ENCODE assay signal across 16 mouse cellular contexts in genomic region chr5:3772017-3772416, GRCm38 (mm10). TPM values are rescaled to one million over a fixed set of nuclear protein-coding genes. Genes with fewer than 3 reads are reported as not detected.
A peak's percentile ranks its signal among the peaks of the same experiment; 100 is the strongest.
DNase-seq lines count a peak whose midpoint lies in the region; ATAC-seq lines count a peak whose summit lies in the region.
"Had no signal": no experiment of that assay in that cellular context is flagged by ENCODE, and none has a peak within 500 bp of the region (broad histone marks: within the 10 kb centered on the region; RNA-seq: fewer than 3 reads in every experiment).

No protein-coding gene starts in this region.

- H3K36me3 ChIP-seq in embryonic facial prominence, embryonic 13.5 days = no peaks in the 10 kb centered on the region
- H3K36me3 ChIP-seq in embryonic facial prominence, embryonic 10.5 days (replicated peaks) = peaks cover 11% of the 10 kb centered on the region
- peaks cover 4% of the 10 kb centered on the region for H3K36me3 ChIP-seq in limb, embryonic 13.5 days
- H3K36me3 ChIP-seq in limb, embryonic 10.5 days = peaks cover 9% of the 10 kb centered on the region; the same call in 1 of the 2 replicates
- no peaks in the 10 kb centered on the region for H3K36me3 ChIP-seq in forebrain, embryonic 16.5 days (ENCODE audit: control insufficient read depth, insufficient read depth)
- H3K36me3 ChIP-seq in neural tube, embryonic 14.5 days (ENCODE audit: control insufficient read depth, insufficient read depth, low read length) = no peaks in the 10 kb centered on the region; the same call in 1 of the 2 replicates
- H3K36me3 ChIP-seq in kidney, embryonic 14.5 days (ENCODE audit: control insufficient read depth, insufficient read depth, low read length) = no peaks in the 10 kb centered on the region; the same call in 1 of the 2 replicates

- H3K27ac ChIP-seq in embryonic facial prominence, embryonic 13.5 days = 0 out of 2 replicates have a peak overlapping the region, but pooled peaks have one; percentile 44
- H3K27ac ChIP-seq in embryonic facial prominence, embryonic 10.5 days (replicated peaks) = no peak overlapping the region
- H3K27ac ChIP-seq in limb, embryonic 13.5 days = no peak overlapping the region
- no peak overlapping the region for H3K27ac ChIP-seq in limb, embryonic 10.5 days
- no peak overlapping the region for H3K27ac ChIP-seq in forebrain, embryonic 16.5 days (ENCODE audit: low read length)
- H3K27ac ChIP-seq in neural tube, embryonic 14.5 days (ENCODE audit: low read depth, low read length) = peak overlapping the region; percentile 16; the same call in 1 of the 2 replicates
- H3K27ac ChIP-seq in kidney, embryonic 14.5 days (ENCODE audit: low read depth, low read length) = no peak overlapping the region
- H3K27ac ChIP-seq: left cerebral cortex, adult 2 months had no signal

- H3K4me2 ChIP-seq in embryonic facial prominence, embryonic 13.5 days = no peak overlapping the region
- peak overlapping the region; percentile 25 for H3K4me2 ChIP-seq in limb, embryonic 13.5 days (replicated peaks)
- no peak overlapping the region for H3K4me2 ChIP-seq in forebrain, embryonic 16.5 days (ENCODE audit: low read length)
- no peak overlapping the region for H3K4me2 ChIP-seq in neural tube, embryonic 14.5 days (ENCODE audit: low read depth, low read length)
- no peak overlapping the region for H3K4me2 ChIP-seq in kidney, embryonic 14.5 days (replicated peaks; ENCODE audit: low read depth, low read length)
- H3K4me2 ChIP-seq: liver, embryonic 11.5 days had no signal

- no peak for DNase-seq in embryonic facial prominence, embryonic 10.5 days (ENCODE audit: low spot score)
- no peak for DNase-seq in limb, embryonic 10.5 days (ENCODE audit: low spot score)
- DNase-seq in retina, embryonic 14.5 days (ENCODE audit: low spot score) = no peak
- DNase-seq: B cell, adult 2 months; gastrocnemius, postnatal 25 days; kidney, postnatal 4 days; lung, postnatal 10 days had no signal

- H3K4me3 ChIP-seq in embryonic facial prominence, embryonic 13.5 days = no peak overlapping the region
- H3K4me3 ChIP-seq in embryonic facial prominence, embryonic 10.5 days = no peak overlapping the region
- no peak overlapping the region for H3K4me3 ChIP-seq in limb, embryonic 13.5 days
- no peak overlapping the region for H3K4me3 ChIP-seq in limb, embryonic 10.5 days
- H3K4me3 ChIP-seq in forebrain, embryonic 16.5 days (replicated peaks; ENCODE audit: low read length) = no peak overlapping the region
- H3K4me3 ChIP-seq in neural tube, embryonic 14.5 days (ENCODE audit: low read depth, low read length) = no peak overlapping the region
- H3K4me3 ChIP-seq in kidney, embryonic 14.5 days (ENCODE audit: low read length) = no peak overlapping the region
- H3K4me3 ChIP-seq: erythroblast, embryonic 14.5 days; left cerebral cortex, adult 2 months had no signal

- 0 out of 2 replicates have a peak, but pooled peaks cover 3% of the 10 kb centered on the region for H3K4me1 ChIP-seq in embryonic facial prominence, embryonic 13.5 days
- H3K4me1 ChIP-seq in embryonic facial prominence, embryonic 10.5 days = no peaks in the 10 kb centered on the region
- peaks cover 6% of the 10 kb centered on the region for H3K4me1 ChIP-seq in limb, embryonic 13.5 days
- H3K4me1 ChIP-seq in limb, embryonic 10.5 days = no peaks in the 10 kb centered on the region
- peaks cover 10% of the 10 kb centered on the region for H3K4me1 ChIP-seq in forebrain, embryonic 16.5 days (replicated peaks; ENCODE audit: control insufficient read depth, insufficient read depth, low read length)
- no peaks in the 10 kb centered on the region for H3K4me1 ChIP-seq in neural tube, embryonic 14.5 days (ENCODE audit: control insufficient read depth, insufficient read depth, low read length)
- no peaks in the 10 kb centered on the region for H3K4me1 ChIP-seq in kidney, embryonic 14.5 days (ENCODE audit: control insufficient read depth, insufficient read depth, low read length)

- no peaks in the 10 kb centered on the region for H3K9me3 ChIP-seq in embryonic facial prominence, embryonic 13.5 days
- H3K9me3 ChIP-seq in embryonic facial prominence, embryonic 10.5 days = no peaks in the 10 kb centered on the region
- H3K9me3 ChIP-seq in limb, embryonic 13.5 days = no peaks in the 10 kb centered on the region
- H3K9me3 ChIP-seq in limb, embryonic 10.5 days (replicated peaks) = no peaks in the 10 kb centered on the region
- no peaks in the 10 kb centered on the region for H3K9me3 ChIP-seq in forebrain, embryonic 16.5 days (ENCODE audit: control insufficient read depth, low read length)
- H3K9me3 ChIP-seq in neural tube, embryonic 14.5 days (ENCODE audit: control insufficient read depth, low read length) = no peaks in the 10 kb centered on the region
- H3K9me3 ChIP-seq in kidney, embryonic 14.5 days (ENCODE audit: control insufficient read depth, low read length) = no peaks in the 10 kb centered on the region
- H3K9me3 ChIP-seq: G1E had no signal

- whole genome bisulfite sequencing in embryonic facial prominence, embryonic 13.5 days = 58% methylated on average over 3 of the region's 3 CpGs
- 74% methylated on average over 3 of the region's 3 CpGs for WGBS in embryonic facial prominence, embryonic 10.5 days
- 64% methylated on average over 3 of the region's 3 CpGs for WGBS in limb, embryonic 13.5 days
- WGBS in limb, embryonic 10.5 days = 79% methylated on average over 3 of the region's 3 CpGs
- 21% methylated on average over 3 of the region's 3 CpGs for WGBS in forebrain, embryonic 16.5 days
- 74% methylated on average over 3 of the region's 3 CpGs for WGBS in neural tube, embryonic 14.5 days
- 71% methylated on average over 3 of the region's 3 CpGs for WGBS in kidney, embryonic 14.5 days

- no peak for ATAC-seq in embryonic facial prominence, embryonic 13.5 days (ENCODE audit: insufficient number of reproducible peaks, insufficient read depth, low FRiP score, low TSS enrichment, low read depth)
- ATAC-seq in limb, embryonic 13.5 days (ENCODE audit: low FRiP score, low read depth) = no peak; the same call in 1 of the 2 replicates
- peak; percentile 55; the same call in 1 of the 2 replicates for ATAC-seq in forebrain, embryonic 16.5 days
- ATAC-seq in neural tube, embryonic 14.5 days (ENCODE audit: low read depth) = no peak
- ATAC-seq in kidney, embryonic 14.5 days (ENCODE audit: low FRiP score, low TSS enrichment) = no peak

- no peaks in the 10 kb centered on the region for H3K27me3 ChIP-seq in embryonic facial prominence, embryonic 13.5 days
- H3K27me3 ChIP-seq in embryonic facial prominence, embryonic 10.5 days (replicated peaks; ENCODE audit: low read depth, poor library complexity, severe bottlenecking) = no peaks in the 10 kb centered on the region
- H3K27me3 ChIP-seq in limb, embryonic 13.5 days = no peaks in the 10 kb centered on the region
- no peaks in the 10 kb centered on the region for H3K27me3 ChIP-seq in limb, embryonic 10.5 days (ENCODE audit: low read depth, poor library complexity, severe bottlenecking)
- H3K27me3 ChIP-seq in forebrain, embryonic 16.5 days (replicated peaks; ENCODE audit: control insufficient read depth, insufficient read depth, low read length) = no peaks in the 10 kb centered on the region
- H3K27me3 ChIP-seq in neural tube, embryonic 14.5 days (ENCODE audit: control insufficient read depth, insufficient read depth, low read length) = no peaks in the 10 kb centered on the region
- H3K27me3 ChIP-seq in kidney, embryonic 14.5 days (ENCODE audit: control insufficient read depth, insufficient read depth, low read length) = no peaks in the 10 kb centered on the region

- H3K9ac ChIP-seq in embryonic facial prominence, embryonic 13.5 days = no peak overlapping the region
- no peak overlapping the region for H3K9ac ChIP-seq in limb, embryonic 13.5 days
- no peak overlapping the region for H3K9ac ChIP-seq in forebrain, embryonic 16.5 days (replicated peaks; ENCODE audit: low read depth, low read length)
- H3K9ac ChIP-seq in neural tube, embryonic 14.5 days (replicated peaks; ENCODE audit: low read depth, low read length) = no peak overlapping the region
- no peak overlapping the region for H3K9ac ChIP-seq in kidney, embryonic 14.5 days (ENCODE audit: low read depth, low read length)

RNA-seq across cellular contexts. Expression of gene Ankib1, which starts 30.7 kb away (rescaled TPM):
- 13.4 and 14.4 TPM in 2 replicates for polyA plus RNA-seq in embryonic facial prominence, embryonic 13.5 days (2015; fragmentation: Nextera tagmentation; extraction: Ambion mirVana)
- polyA plus RNA-seq in embryonic facial prominence, embryonic 10.5 days (2016; fragmentation: Nextera tagmentation; extraction: Ambion mirVana) = 9.2 and 9.3 TPM in 2 replicates
- polyA plus RNA-seq in limb, embryonic 13.5 days (2015; fragmentation: Nextera tagmentation; extraction: Ambion mirVana) = 11.2 and 11.8 TPM in 2 replicates
- polyA plus RNA-seq in limb, embryonic 10.5 days (2016; fragmentation: Nextera tagmentation; extraction: Ambion mirVana) = 8.0 and 9.8 TPM in 2 replicates
- 19.2 and 20.2 TPM in 2 replicates for polyA plus RNA-seq in forebrain, embryonic 16.5 days (2015; fragmentation: Nextera tagmentation; extraction: Ambion mirVana)
- 24.4 and 25.8 TPM in 2 replicates for polyA plus RNA-seq in neural tube, embryonic 14.5 days (2014; fragmentation: Nextera tagmentation; extraction: Ambion mirVana)
- 8.8 and 15.6 TPM in 2 replicates for polyA plus RNA-seq in kidney, embryonic 14.5 days (2014; fragmentation: Nextera tagmentation; extraction: Ambion mirVana)

RNA-seq across cellular contexts. Expression of gene Krit1, which starts 31.0 kb away (rescaled TPM):
- polyA plus RNA-seq in embryonic facial prominence, embryonic 13.5 days (2015; fragmentation: Nextera tagmentation; extraction: Ambion mirVana) = 58.7 and 65.7 TPM in 2 replicates
- 57.1 and 57.8 TPM in 2 replicates for polyA plus RNA-seq in embryonic facial prominence, embryonic 10.5 days (2016; fragmentation: Nextera tagmentation; extraction: Ambion mirVana)
- polyA plus RNA-seq in limb, embryonic 13.5 days (2015; fragmentation: Nextera tagmentation; extraction: Ambion mirVana) = 55.4 and 58.5 TPM in 2 replicates
- polyA plus RNA-seq in limb, embryonic 10.5 days (2016; fragmentation: Nextera tagmentation; extraction: Ambion mirVana) = 45.3 and 50.5 TPM in 2 replicates
- polyA plus RNA-seq in forebrain, embryonic 16.5 days (2015; fragmentation: Nextera tagmentation; extraction: Ambion mirVana) = 68.8 and 72.8 TPM in 2 replicates
- 61.7 and 69.7 TPM in 2 replicates for polyA plus RNA-seq in neural tube, embryonic 14.5 days (2014; fragmentation: Nextera tagmentation; extraction: Ambion mirVana)
- 39.6 and 50.3 TPM in 2 replicates for polyA plus RNA-seq in kidney, embryonic 14.5 days (2014; fragmentation: Nextera tagmentation; extraction: Ambion mirVana)

Comparison
In these comparisons a context has a peak if more than half of its experiments do, and no peak if none do; other contexts are left out.
1. H3K27ac ChIP-seq: peak in embryonic facial prominence, embryonic 13.5 days (single experiment) and neural tube, embryonic 14.5 days (single experiment); none in embryonic facial prominence, embryonic 10.5 days (single experiment), limb, embryonic 13.5 days (single experiment), limb, embryonic 10.5 days (single experiment), forebrain, embryonic 16.5 days (single experiment) and kidney, embryonic 14.5 days (single experiment).